ENCODE assay signal across 12 mouse cellular contexts in genomic region chr3:59478095-59478494, GRCm38 (mm10).
A peak's percentile ranks its signal among the peaks of the same experiment; 100 is the strongest.
DNase-seq lines count a peak whose midpoint lies in the region; ATAC-seq and TF ChIP-seq lines count a peak whose summit lies in the region.
"Had no signal": no experiment of that assay in that cellular context is flagged by ENCODE, and none has a peak within 500 bp of the region (broad histone marks: within the 10 kb centered on the region; RNA-seq: fewer than 3 reads in every experiment).

No protein-coding gene starts in this region.

- no peaks in the 10 kb centered on the region for H3K27me3 ChIP-seq in midbrain, embryonic 11.5 days (ENCODE audit: control insufficient read depth, insufficient read depth, low read length)
- H3K27me3 ChIP-seq in midbrain, embryonic 10.5 days (ENCODE audit: low read depth, poor library complexity, severe bottlenecking): no peaks in the 10 kb centered on the region
- H3K27me3 ChIP-seq in hindbrain, postnatal 0 days (ENCODE audit: insufficient read depth, low read length): no peaks in the 10 kb centered on the region
- H3K27me3 ChIP-seq in neural tube, embryonic 15.5 days (replicated peaks): no peaks in the 10 kb centered on the region
- H3K27me3 ChIP-seq: forebrain, embryonic 13.5 days had no signal

- no peak overlapping the region for H3K4me3 ChIP-seq in midbrain, embryonic 11.5 days (ENCODE audit: low read depth, low read length)
- no peak overlapping the region for H3K4me3 ChIP-seq in midbrain, embryonic 10.5 days
- no peak overlapping the region for H3K4me3 ChIP-seq in hindbrain, postnatal 0 days (ENCODE audit: low read length)
- H3K4me3 ChIP-seq in neural tube, embryonic 15.5 days (replicated peaks): no peak overlapping the region
- H3K4me3 ChIP-seq: forebrain, embryonic 13.5 days had no signal

- ATAC-seq in midbrain, embryonic 11.5 days (ENCODE audit: low FRiP score): peak; percentile 81
- ATAC-seq in hindbrain, postnatal 0 days: no peak
- ATAC-seq in neural tube, embryonic 15.5 days (ENCODE audit: low FRiP score): no peak
- no peak for ATAC-seq in erythroblast, adult 5-6 weeks (replicated peaks; ENCODE audit: low FRiP score, poor library complexity, severe bottlenecking)
- ATAC-seq: lung, postnatal 0 days had no signal

- no peak overlapping the region for H3K27ac ChIP-seq in midbrain, embryonic 11.5 days (ENCODE audit: low read depth, low read length)
- no peak overlapping the region for H3K27ac ChIP-seq in midbrain, embryonic 10.5 days (replicated peaks)
- H3K27ac ChIP-seq in hindbrain, postnatal 0 days: no peak overlapping the region
- H3K27ac ChIP-seq in neural tube, embryonic 15.5 days (replicated peaks): no peak overlapping the region
- H3K27ac ChIP-seq: forebrain, embryonic 13.5 days had no signal

- no peaks in the 10 kb centered on the region for H3K36me3 ChIP-seq in midbrain, embryonic 11.5 days (ENCODE audit: control insufficient read depth, insufficient read depth, low read length)
- no peaks in the 10 kb centered on the region for H3K36me3 ChIP-seq in midbrain, embryonic 10.5 days
- H3K36me3 ChIP-seq in hindbrain, postnatal 0 days (ENCODE audit: insufficient read depth, low read length): no peaks in the 10 kb centered on the region
- no peaks in the 10 kb centered on the region for H3K36me3 ChIP-seq in neural tube, embryonic 15.5 days
- H3K36me3 ChIP-seq: G1E had no signal

- H3K4me2 ChIP-seq in midbrain, embryonic 11.5 days: no peak overlapping the region
- H3K4me2 ChIP-seq in hindbrain, postnatal 0 days (ENCODE audit: low read depth, low read length): peak overlapping the region; percentile 21; the same call in 1 of the 2 replicates
- peak overlapping the region; percentile 30 for H3K4me2 ChIP-seq in neural tube, embryonic 15.5 days
- H3K4me2 ChIP-seq: forebrain, embryonic 13.5 days had no signal

- TF ChIP-seq CTCF in hindbrain, postnatal 0 days (IDR thresholded peaks at IDR 0.05; ENCODE audit: low read depth): no peak

- peak; percentile 13 for DNase-seq in adrenal gland, postnatal 14 days
- no peak for DNase-seq in adrenal gland, adult (ENCODE audit: inconsistent age in 2 of 2, low spot score in 1 of 2)
- no peak for DNase-seq in midbrain, embryonic 11.5 days (ENCODE audit: low spot score, missing footprints)
- DNase-seq in midbrain, embryonic 10.5 days (ENCODE audit: low spot score): no peak
- DNase-seq in hindbrain, postnatal 0 days (ENCODE audit: low spot score): peak; percentile 29
- no peak for DNase-seq in left cerebral cortex, adult 9 months (ENCODE audit: low spot score in 2 of 2)
- DNase-seq: heart, postnatal 36 days had no signal

- WGBS in midbrain, embryonic 11.5 days: 28% methylated on average over 5 of the region's 5 CpGs
- 27% methylated on average over 5 of the region's 5 CpGs for WGBS in midbrain, embryonic 10.5 days
- WGBS in hindbrain, postnatal 0 days: 12% methylated on average over 5 of the region's 5 CpGs
- 26% methylated on average over 5 of the region's 5 CpGs for WGBS in neural tube, embryonic 15.5 days

- H3K4me1 ChIP-seq in midbrain, embryonic 11.5 days (ENCODE audit: control insufficient read depth, insufficient read depth, low read length): no peaks in the 10 kb centered on the region
- peaks cover 6% of the 10 kb centered on the region; the same call in 1 of the 2 replicates for H3K4me1 ChIP-seq in midbrain, embryonic 10.5 days
- no peaks in the 10 kb centered on the region for H3K4me1 ChIP-seq in hindbrain, postnatal 0 days (ENCODE audit: insufficient read depth, low read length)
- H3K4me1 ChIP-seq in neural tube, embryonic 15.5 days: no peaks in the 10 kb centered on the region
- H3K4me1 ChIP-seq: forebrain, embryonic 13.5 days had no signal

- no peaks in the 10 kb centered on the region for H3K9me3 ChIP-seq in midbrain, embryonic 11.5 days (ENCODE audit: control insufficient read depth, low read length)
- H3K9me3 ChIP-seq in midbrain, embryonic 10.5 days (replicated peaks): no peaks in the 10 kb centered on the region
- H3K9me3 ChIP-seq in hindbrain, postnatal 0 days (ENCODE audit: low read length): no peaks in the 10 kb centered on the region
- H3K9me3 ChIP-seq in neural tube, embryonic 15.5 days (replicated peaks): no peaks in the 10 kb centered on the region
- H3K9me3 ChIP-seq: forebrain, embryonic 13.5 days; G1E had no signal

- H3K9ac ChIP-seq in midbrain, embryonic 11.5 days (ENCODE audit: low read length): no peak overlapping the region
- no peak overlapping the region for H3K9ac ChIP-seq in hindbrain, postnatal 0 days (replicated peaks; ENCODE audit: low read length)
- H3K9ac ChIP-seq in neural tube, embryonic 15.5 days (replicated peaks): no peak overlapping the region
- H3K9ac ChIP-seq: forebrain, embryonic 13.5 days had no signal

Comparison
In these comparisons a context has a peak if more than half of its experiments do, and no peak if none do; other contexts are left out.
1. DNase-seq: peak in adrenal gland, postnatal 14 days (single experiment) and hindbrain, postnatal 0 days (single experiment); none in adrenal gland, adult (0 of 2), midbrain, embryonic 11.5 days (single experiment), midbrain, embryonic 10.5 days (single experiment) and left cerebral cortex, adult 9 months (0 of 2).